Mouse (Mus musculus) spleen, adult 18-20 months (tissue): ENCODE results near the gene Ncor2.

Experiments
- DNase-seq, 2 experiments: peaks; one replicate each; pipeline ENCODE4 v3.0.0; 2022; ENCODE audit warnings: mixed read lengths in 2 of 2

The Ncor2 gene

DNA sequence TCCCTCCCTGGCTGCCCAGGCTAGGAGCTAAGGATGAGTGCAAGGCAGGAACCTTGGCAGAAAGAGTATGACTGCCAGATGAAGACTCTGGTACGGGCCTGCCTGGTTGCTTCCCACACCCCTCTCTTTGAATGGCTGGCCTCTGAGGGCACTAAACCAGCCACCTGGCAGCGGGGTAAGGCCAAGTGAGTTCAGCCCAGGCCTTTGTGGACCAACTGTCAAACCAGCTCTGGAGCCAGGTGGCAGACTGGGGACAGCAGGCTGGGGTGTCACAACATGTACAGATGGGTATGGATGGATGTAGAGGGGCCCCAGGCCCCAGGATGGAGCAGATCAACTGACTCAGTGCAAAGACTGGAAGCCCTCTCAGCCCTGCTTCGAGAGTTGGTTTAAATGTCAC lies 164.0 kb downstream of the Ncor2 start:
- DNase-seq = no peak

DNA sequence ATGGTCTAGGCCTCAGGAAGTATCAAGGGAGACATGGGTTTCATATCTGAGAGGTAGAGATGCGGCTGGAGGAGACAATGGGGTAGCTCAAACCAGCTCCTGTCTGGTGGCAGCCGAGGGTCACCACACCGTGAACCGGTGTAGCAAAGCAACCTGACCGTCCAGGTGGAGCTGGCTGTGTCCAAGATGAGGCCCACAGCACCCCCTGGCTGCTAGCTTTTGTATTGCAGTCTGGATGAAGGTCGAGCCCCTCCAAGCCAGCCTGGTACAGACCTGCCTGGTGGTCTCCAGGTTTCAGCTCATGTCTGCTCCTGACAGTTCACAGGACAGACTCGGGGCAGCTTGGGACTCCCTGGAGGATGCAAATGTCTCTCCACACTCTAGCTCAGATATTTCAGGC lies 164.5 kb downstream of the Ncor2 start:
- DNase-seq = peak; percentile 33 to 72

DNA sequence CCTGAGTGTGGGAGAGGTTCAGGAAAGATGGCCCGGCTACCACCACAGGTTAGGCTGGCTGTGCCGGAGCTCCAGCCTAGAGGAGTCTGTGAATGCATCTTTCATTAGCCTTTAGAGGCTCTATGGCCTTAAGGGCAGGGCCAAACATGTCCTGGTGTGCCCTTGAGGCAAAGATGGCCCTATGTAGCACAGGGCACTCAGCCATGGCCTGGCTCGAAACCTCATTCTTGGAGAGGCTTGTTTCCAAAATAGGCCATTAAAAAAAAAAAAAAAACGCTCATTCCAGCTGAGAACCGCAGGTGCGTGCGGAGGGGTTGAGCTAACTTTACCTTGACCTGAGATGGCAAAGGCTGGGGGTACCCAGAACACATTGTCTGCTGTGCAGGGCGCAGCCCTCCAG lies 167.4 kb downstream of the Ncor2 start:
- no peak for DNase-seq

DNA sequence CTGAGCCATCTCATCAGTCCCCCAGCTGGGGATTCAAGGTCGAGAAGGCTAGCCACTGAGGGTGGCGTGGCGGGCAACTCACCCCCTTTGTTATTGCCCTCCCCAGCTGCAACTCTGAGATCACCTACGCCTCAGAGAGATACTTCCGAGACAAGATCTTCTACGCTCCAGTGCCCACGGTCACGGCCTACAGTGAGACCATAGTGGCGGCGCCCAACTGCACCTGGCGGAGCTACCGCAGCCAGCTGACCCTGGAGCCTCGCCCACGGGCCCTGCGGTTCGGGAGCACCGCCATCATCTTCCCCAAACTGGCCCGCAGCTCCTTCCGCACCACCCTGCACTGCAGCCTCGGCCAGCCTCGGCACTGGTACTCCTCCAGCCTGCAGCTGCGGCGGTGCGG lies 167.9 kb downstream of the Ncor2 start:
- DNase-seq = no peak

DNA sequence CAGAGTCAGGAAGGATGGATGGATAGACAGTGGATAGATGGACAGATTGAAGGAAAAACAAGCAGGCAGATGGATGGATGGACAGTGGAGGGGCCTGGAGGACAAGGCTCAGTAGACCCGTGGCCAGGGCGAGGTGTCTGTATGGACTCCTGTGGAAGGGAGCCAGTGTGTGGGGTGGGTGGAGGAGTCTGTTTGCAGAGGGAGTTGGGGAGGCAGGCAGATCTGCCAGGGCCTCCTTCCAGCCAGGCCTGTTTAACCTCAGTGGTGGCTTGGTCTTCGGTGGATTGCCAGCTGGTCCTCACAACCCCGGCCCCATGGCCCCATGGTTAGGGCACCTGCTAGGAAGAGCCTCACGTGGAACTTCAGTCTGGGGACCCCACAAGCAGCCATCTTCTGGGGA lies 172.1 kb downstream of the Ncor2 start:
- no peak for DNase-seq

DNA sequence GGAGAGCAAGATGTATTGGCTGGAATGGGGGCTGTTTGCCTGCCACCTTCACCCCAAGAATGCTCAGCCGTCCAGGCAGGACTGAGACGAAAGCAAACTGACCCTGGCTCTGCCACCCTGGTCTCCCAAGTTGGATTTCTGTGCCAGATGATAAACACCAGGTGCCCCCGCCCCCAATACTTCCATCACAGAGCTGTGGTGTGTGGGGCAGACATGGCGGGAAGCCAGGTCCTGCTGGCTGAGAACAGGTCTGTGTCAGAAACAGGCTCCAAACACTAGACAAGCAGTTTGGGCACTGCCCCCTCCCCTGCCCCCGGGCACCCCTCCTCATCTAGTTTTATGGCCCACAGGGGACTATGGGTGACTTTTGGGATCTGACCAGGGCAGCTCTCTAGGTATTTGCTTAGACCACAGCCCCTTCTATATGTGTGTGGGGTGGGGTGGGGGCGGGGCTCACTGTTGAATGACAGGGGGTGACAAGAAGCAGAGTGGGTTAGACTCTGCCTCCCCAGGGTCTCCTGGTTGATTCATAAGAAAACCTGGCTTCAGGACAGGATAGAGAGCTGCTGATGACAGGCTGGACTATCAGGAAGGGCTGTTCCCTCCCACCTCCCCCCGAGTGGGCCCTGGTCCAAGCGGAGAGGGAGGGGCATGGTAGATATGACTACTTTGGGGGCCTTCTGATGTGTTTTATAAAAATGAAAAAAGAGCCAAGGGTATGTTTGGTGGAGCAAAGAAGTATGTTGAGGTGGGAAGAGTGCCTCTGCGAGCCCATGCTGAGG lies 173.0 kb downstream of the Ncor2 start:
- DNase-seq = no peak

DNA sequence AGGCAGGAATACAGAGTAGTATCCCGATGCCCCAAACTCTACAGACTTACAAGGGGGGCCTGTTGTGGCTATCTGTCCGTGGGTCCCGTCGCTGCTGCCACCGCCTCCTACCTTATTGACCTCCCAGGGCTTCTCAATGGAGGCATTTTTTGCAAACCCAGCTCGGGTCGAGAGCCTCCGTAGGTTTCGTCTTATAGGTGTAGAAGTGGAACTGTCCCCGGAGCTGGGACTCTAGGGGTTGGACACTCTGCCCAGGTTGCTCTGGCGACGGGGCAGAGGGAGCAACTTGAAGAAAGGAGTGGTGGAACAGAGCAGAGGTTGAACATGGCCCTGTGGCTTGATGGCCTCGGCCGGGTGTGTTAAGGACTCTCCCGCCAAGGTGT lies 175.2 kb downstream of the Ncor2 start:
- no peak for DNase-seq

DNA sequence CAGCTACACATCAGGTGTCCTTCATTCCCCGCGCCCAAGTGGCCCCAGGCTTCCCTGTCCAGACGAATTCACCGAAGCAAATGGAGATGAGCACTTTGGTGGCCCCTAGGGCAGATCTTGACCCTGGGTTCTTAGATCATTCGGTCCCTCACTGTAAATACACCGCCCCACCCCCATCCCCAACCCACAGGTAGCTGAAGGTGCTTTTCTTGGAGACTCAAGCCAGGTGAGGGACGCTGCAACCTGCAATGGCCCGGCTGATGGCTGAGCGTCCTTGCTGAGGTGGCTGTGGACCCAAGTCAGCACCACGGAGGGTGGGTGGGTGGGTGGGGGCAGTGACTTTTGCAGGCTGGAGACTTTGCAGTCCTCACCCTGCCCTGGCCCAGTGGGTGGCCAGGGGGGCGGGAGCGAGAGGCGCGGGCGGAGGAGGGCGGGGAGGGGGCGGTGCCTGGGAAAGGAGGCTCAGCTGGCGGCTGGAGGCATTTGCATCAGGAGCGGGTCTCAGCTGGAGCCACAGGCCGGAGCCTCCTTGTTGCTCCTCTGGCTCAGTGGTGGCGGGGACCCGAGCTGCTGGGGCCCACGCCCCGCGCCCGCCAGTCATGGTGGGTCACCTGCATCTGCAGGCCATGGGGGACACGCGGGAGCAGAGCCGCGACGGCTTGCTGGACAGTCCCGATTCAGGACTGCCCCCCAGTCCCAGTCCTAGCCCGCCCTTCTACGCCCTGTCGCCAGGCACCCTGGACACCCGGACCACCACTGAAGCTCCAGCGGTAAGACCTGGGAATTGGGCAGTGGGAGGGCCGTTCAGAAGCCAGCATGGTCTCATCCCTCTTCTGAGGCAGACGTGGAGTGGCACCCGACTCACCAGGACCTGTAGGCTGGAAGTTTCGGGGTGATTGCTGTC lies 175.8 kb downstream of the Ncor2 start, which contains the start of gene Rflna:
Gene Rflna (plus strand): TSS at position 253 of the 904 bp plus-strand sequence.
- DNase-seq = no peak

DNA sequence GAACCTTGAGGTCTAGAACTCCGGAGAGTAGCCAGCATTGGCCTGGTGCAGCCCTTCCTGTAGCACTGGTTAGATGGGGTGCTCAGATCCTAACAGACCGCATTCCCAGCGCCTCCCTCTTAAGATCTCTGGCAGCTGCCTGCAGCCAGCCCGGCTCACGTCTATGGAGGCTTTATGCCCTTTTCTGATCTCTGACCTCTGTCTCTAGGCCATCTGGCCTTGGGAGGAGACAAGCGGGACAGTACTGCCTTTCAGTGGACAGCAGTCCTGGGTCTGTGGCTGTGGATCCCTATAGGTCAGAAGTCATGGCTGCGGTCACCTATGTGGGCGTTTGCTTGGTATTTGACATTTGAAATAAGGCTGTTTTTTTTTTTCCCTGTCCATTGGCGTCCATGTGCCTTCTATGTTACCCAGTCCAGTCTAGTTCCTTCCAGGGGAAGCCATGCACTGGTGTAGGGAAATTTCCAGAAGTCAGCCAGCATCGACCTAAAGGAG lies 178.2 kb downstream of the Ncor2 start:
- no peak for DNase-seq

DNA sequence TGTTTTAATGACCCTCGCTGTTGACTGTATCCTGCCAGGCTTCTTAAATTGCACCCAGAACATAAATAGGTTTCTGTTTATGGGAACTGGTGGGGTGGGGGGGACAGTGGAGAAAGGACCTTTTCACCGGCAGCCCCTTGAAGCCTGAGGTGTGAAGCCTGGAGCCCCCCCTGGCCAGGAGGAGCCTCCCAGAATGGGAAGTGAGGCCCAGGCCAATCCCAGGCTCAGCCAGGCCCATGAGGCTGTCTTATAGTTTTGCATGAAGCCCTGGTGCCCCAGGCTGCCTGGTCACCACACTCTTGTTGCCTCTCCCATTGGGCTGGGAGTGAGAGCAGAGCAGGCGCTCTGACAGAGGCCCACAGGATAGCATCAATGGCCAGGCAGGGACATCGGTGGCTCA lies 181.1 kb downstream of the Ncor2 start:
- no peak for DNase-seq

DNA sequence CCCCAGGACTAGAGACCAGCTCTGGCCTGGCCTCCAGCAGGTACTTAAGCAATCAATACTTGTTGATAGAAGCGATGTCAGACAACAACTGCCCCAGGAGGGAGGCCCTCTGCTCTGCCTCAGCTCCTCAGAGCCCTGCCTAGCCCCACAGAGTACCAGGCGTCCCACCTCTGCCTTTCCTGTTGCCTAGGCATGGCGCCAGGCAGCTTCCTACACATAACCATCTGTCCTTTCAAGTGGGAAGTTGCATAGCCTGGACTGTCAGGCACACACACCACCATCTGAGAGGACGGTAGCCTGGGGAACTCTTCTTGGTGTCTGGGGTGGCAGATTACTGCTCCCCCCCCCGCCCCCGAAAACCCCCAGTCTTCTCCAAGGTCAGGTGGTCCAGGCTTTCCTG lies 182.2 kb downstream of the Ncor2 start:
- DNase-seq = no peak

DNA sequence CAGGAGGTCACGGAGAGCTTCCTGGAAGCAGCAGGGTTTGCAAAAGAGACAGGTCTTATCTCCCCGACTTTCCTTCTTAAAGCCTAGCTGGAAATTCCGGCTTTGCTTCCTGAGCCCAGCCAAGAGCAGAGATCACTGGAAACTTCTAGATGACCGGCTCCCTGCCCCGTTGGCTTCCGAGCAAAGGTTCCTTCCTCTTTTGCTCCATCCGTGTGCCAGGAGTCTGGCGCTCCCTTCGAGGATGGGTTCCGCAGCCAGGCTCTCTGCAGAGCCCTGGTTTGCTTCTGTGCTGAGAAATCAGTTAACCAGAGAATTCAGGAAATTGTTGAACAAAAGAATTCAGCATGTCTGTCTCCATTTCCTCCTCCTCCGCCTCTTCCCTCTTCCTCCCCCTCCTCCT lies 186.1 kb downstream of the Ncor2 start:
- no peak for DNase-seq

DNA sequence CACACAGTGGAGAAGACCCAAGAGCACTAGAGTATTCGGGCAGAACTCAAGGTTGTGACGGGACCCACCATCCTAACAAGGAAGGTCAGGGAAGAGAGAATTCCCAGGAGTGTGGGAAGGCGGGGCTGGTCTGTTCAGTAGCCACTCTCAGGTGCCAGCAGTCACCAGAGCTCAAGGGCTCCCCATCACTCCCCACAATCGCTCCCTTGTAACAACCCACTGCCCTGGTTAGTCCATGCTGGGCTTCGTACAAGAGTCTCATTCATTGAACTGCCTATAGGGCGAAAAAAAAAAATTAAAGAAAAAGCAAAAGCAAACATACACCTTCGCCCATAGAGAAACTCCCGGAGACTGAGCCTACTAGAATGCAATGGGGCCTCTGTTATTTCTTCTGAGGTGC lies 186.7 kb downstream of the Ncor2 start:
- DNase-seq = no peak

DNA sequence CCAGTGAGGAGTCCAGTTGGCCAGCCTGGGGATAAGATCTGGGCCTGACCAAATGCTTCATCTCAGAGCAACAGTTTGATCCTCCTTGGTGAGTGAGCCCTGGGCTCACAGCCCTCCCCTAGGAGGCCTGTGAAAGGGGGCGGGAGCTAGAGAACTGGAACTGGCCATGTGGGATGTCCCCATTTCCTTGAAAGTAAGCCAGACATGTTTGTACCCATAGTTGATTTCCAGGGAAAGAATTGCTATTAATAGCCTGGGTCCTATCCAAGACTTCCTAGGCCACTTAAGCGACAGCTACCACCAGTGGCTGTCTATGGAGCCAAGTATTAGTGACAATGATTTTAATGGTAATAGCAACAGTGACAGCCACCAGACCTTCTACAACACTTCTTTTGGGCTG lies 189.3 kb downstream of the Ncor2 start:
- DNase-seq = no peak

DNA sequence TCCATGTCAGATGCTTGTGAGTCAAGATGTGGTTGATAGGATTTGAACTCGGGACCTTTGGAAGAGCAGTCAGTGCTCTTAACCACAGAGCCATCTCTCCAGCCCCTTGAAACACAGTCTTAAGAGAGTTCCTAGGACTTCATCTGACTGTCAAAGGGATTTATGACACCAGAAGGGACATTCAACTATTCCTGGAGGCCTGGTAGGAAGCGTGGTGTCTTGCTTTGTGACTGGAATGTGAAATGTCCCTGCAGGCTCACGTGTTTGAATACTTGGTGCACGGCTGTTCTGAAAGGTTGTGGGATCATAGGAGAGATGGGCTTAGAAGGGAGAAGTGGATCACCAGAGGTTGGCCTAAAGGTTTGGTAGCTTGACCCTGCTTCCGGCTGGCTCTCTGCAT lies 192.4 kb downstream of the Ncor2 start:
- no peak for DNase-seq

DNA sequence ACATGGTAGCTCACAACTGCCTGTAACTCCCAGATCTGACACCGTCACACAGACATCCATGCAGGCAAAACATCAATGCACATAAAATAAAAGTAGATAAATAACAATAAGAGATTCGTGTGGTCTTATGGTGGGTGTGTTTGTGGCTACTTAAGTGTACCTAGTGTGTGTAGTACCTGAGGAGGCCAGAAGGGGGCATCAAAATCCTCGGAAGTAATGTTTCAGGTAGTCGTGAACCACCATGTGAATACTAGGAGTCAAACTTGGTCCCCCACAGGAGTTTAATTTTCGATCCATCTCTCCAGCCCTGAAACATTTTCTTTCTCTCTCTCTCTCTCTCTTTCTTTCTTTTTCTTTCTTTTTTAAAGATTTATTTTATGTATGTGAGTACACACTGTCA lies 192.8 kb downstream of the Ncor2 start:
- no peak for DNase-seq

DNA sequence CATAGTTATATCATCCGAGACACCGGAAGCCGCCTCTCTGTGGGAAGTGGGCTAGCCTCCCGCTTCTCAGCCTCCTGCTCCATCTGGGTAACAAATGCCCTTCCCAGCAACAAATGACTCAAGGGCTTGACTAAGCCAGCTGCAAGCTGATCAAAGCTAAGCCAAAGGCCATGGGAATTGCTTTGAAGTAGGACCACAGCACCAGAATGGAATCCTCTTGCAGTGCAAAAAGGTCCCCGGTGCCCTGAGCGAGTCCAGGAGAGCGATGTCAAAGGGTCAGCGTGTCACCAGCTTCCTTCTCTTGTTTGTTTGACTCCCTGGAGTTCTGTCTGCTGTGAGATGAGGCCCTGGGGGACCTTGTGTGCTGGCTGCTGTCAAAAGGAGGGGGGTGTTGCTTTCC lies 209.2 kb downstream of the Ncor2 start:
- DNase-seq = no peak
